Mouse (Mus musculus) limb, embryonic 10.5 days (tissue): ENCODE data around the gene Dtnbp1. TPM values are rescaled to one million over a fixed set of nuclear protein-coding genes. Genes with fewer than 3 reads are reported as not detected.
A peak's percentile ranks its signal among the peaks of the same experiment; 100 is the strongest.

Source experiments
- DNase-seq: peaks from one replicate; pipeline ENCODE4 v3.0.0-alpha.2; 2017; ENCODE audit warnings: low spot score
- H3K27ac ChIP-seq: fragments of 300-500 bp; sonication (generic); 2 replicates; pipeline ENCODE4 v1.5.1; 2016; ENCODE audit warnings: mild to moderate bottlenecking
- H3K27me3 ChIP-seq: fragments of 300-500 bp; sonication (generic); 2 replicates; pipeline ENCODE4 v1.6.1; 2016; ENCODE audit warnings: low read depth, mild to moderate bottlenecking; ENCODE audit not compliant: poor library complexity, severe bottlenecking
- H3K36me3 ChIP-seq: fragments of 300-500 bp; sonication (generic); 2 replicates; pipeline ENCODE4 v1.6.1; 2016; ENCODE audit warnings: mild to moderate bottlenecking, moderate library complexity
- H3K4me1 ChIP-seq: fragments of 300-500 bp; sonication (generic); 2 replicates; pipeline ENCODE4 v1.6.1; 2016
- H3K4me3 ChIP-seq: fragments of 300-500 bp; sonication (generic); 2 replicates; pipeline ENCODE4 v1.5.1; 2016; ENCODE audit warnings: mild to moderate bottlenecking, moderate library complexity
- H3K9me3 ChIP-seq: fragments of 300-500 bp; sonication (generic); replicated peaks from 2 replicates; pipeline ENCODE4 v1.6.1; 2016; ENCODE audit warnings: mild to moderate bottlenecking
- WGBS: fragments of 180-500 bp; shearing (Covaris S2); methylation state at CpG from one replicate; pipeline ENCODE4 v1.1.7; 2016; 5-methylcytosine and 5-hydroxymethylcytosine counted together
- polyA plus RNA-seq: library from polyadenylated mRNA; unstranded; fragments of >200 nt; fragmentation: Nextera tagmentation; extraction: Ambion mirVana; gene quantifications from 2 replicates; pipeline ENCODE4 v1.2.1, GENCODE M21; 2016

The Dtnbp1 gene
- polyA plus RNA-seq, 1 experiment from 2014 or later, result 100 TPM

GRCm38 (mm10) chr13:44955781-44956180, 46.2 kb downstream of the Dtnbp1 start:
- H3K4me1 ChIP-seq, result peaks cover 39% of the 10 kb centered on the region
- DNase-seq, result no peak
- no peaks in the 10 kb centered on the region for H3K27me3 ChIP-seq
- no peaks in the 10 kb centered on the region for H3K9me3 ChIP-seq
- WGBS, result 86% methylated on average over 6 of the region's 6 CpGs
- H3K27ac ChIP-seq, result no peak overlapping the region
- H3K36me3 ChIP-seq, result peaks cover 29% of the 10 kb centered on the region
- H3K4me3 ChIP-seq, result no peak overlapping the region

DNA sequence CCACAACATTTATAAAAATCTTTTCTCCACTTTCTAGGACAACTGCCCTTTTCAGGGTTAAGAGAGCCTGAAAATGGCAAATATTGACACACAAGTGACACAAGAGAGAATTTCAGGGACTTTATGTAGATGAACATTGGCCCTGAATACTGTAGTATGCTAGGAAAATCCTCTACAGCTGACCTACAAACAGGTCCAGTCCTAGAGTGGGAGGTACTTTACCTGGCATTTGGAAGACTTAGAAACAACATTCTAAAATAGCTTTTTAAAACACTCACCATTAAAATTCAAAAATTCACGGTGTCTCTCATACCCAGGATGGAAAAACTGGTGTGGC, 47.7 kb downstream of the Dtnbp1 start:
- no peak overlapping the region for H3K4me3 ChIP-seq
- peaks cover 20% of the 10 kb centered on the region for H3K36me3 ChIP-seq
- no peaks in the 10 kb centered on the region for H3K27me3 ChIP-seq
- no peak for DNase-seq
- no peaks in the 10 kb centered on the region for H3K9me3 ChIP-seq
- H3K4me1 ChIP-seq, result peaks cover 39% of the 10 kb centered on the region
- H3K27ac ChIP-seq, result no peak overlapping the region
- WGBS, result 94% methylated on average over 1 of the region's 1 CpGs

DNA sequence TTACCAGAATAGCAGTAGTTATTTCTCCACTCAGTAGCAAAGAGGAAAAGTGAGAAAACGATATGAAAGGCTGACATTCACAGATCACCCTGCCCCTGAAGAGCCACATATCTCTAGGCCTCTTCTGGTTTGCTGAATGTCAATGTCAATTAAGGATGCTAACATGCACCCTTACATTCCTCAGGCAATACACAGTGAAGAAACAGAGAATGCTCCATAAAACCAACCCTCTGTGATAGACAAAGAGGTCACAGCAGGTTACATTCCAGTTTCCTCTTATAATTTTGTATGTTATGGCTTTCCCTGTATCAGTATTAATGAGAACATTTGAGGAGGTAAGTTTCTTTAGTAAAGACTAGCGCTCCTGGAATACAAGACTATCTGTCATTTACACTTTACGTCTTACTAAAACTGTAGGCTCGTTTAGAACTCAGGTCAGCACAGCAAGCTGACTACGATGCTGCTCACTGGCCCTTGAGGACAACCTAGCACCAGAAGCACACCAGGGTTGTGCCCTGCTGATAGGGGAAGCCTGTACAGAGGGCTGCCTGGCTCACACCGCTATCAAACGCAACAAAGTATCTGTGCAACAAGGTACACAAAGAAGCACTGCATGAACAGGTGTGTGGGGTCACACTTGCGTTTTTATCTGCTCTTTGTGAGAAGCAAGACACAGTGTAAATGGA, 48.3 kb downstream of the Dtnbp1 start:
- Histone ChIP-seq H3K36me3 (peaks cover 20% of the 10 kb centered on the region), H3K27ac (no peak overlapping the region), H3K4me1 (peaks cover 39% of the 10 kb centered on the region), H3K4me3 (no peak overlapping the region), H3K9me3 (no peaks in the 10 kb centered on the region), H3K27me3 (no peaks in the 10 kb centered on the region)
- no peak for DNase-seq
- 88% methylated on average over 8 of the region's 8 CpGs for WGBS

GRCm38 (mm10) chr13:44952393-44953086, 49.4 kb downstream of the Dtnbp1 start:
- Histone ChIP-seq H3K27me3 (no peaks in the 10 kb centered on the region), H3K27ac (no peak overlapping the region), H3K9me3 (no peaks in the 10 kb centered on the region), H3K4me3 (no peak overlapping the region), H3K36me3 (peaks cover 20% of the 10 kb centered on the region), H3K4me1 (peaks cover 34% of the 10 kb centered on the region)
- 76% methylated on average over 10 of the region's 10 CpGs for WGBS
- DNase-seq, result no peak

GRCm38 (mm10) chr13:44948320-44949250, 53.4 kb downstream of the Dtnbp1 start:
- H3K27ac ChIP-seq, result no peak overlapping the region
- H3K4me3 ChIP-seq, result no peak overlapping the region
- no peaks in the 10 kb centered on the region for H3K9me3 ChIP-seq
- no peaks in the 10 kb centered on the region for H3K27me3 ChIP-seq
- peaks cover 36% of the 10 kb centered on the region for H3K4me1 ChIP-seq
- peaks cover 14% of the 10 kb centered on the region for H3K36me3 ChIP-seq
- no peak for DNase-seq
- WGBS, result 90% methylated on average over 16 of the region's 16 CpGs

DNA sequence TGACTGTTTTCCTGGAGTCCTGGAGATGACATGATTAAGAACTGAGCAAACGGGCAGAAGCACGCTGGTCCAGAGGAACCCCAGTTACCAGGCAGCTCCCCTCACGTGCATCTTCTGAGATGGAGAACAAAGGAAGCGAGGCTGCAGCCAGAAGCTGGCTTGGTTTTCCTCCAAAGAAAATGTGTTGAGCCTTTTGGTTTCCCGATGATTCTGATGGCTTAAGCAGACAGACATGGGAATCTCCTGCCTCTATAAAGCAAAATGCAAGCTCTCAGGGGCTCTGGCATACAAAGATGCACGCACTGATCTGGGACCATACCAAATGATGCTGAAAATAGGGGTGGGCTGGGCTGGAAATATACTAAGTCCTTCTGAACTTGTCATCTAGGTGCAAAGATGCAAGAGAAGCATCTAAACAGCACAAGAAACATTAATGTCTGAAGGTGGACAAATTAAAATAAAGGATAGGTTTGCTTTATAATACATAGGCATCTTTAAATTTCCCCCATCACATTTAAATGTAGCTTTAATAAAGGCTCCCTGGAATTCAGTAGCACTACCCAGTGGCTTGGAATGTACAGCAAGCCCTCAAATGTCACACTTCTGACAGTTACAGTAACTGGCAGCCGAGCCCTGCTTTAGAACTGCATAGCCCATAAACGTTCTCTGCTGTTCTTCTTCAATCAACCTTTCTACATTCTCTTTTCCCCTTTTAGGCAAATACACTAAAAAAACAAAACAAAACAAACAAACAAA, 54.9 kb downstream of the Dtnbp1 start:
- no peak for DNase-seq
- 66% methylated on average over 8 of the region's 8 CpGs for WGBS
- H3K27me3 ChIP-seq, result no peaks in the 10 kb centered on the region
- H3K9me3 ChIP-seq, result no peaks in the 10 kb centered on the region
- peaks cover 26% of the 10 kb centered on the region for H3K4me1 ChIP-seq
- peak overlapping the region; percentile 71; the same call in 1 of the 2 replicates for H3K27ac ChIP-seq
- H3K4me3 ChIP-seq, result 0 out of 2 replicates have a peak overlapping the region, but pooled peaks have one; percentile 13
- H3K36me3 ChIP-seq, result peaks cover 18% of the 10 kb centered on the region

GRCm38 (mm10) chr13:44943618-44944017, 58.3 kb downstream of the Dtnbp1 start:
- Histone ChIP-seq H3K4me1 (peaks cover 23% of the 10 kb centered on the region), H3K27me3 (no peaks in the 10 kb centered on the region), H3K27ac (no peak overlapping the region), H3K9me3 (no peaks in the 10 kb centered on the region), H3K36me3 (peaks cover 14% of the 10 kb centered on the region), H3K4me3 (no peak overlapping the region)
- WGBS, result 83% methylated on average over 2 of the region's 2 CpGs
- no peak for DNase-seq

DNA sequence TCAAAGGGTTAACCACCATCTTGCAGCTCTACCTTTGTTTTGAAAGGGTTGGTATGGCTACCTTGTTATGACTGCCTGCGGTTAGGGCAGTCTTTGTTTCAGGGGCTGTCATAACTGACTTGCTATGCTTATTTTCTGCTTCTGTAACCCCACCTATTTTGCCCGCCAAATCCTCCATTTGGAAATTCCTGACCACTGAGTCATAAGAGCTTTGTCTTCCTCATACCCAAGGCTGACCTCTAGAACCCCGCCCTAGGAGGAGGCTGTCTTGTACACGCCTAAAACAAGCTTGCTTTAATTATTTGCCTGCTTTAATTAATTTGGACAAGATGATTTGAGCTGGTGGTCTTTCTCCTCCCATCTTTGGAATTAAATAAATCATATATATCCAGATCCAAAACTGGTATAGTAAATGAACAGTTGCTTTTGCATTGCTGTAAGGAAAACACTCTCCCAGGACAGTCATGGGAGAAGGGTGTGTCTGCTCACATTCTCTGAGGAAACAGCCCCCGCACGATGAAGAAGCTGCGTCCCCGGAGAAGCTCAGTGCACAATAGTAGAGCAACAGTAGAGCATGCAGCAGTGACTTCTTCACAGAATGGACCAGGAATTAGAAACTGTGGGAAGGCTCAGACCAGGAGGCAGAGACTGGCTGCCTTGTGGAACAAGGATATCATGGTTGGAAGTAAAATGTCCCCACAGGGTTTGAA, 62.5 kb downstream of the Dtnbp1 start:
- no peak for DNase-seq
- Histone ChIP-seq H3K4me3 (no peak overlapping the region), H3K27me3 (no peaks in the 10 kb centered on the region), H3K36me3 (peaks cover 19% of the 10 kb centered on the region), H3K4me1 (peaks cover 2% of the 10 kb centered on the region; the same call in 1 of the 2 replicates), H3K9me3 (no peaks in the 10 kb centered on the region), H3K27ac (no peak overlapping the region)
- WGBS, result 85% methylated on average over 8 of the region's 8 CpGs

GRCm38 (mm10) chr13:44937681-44938080, 64.3 kb downstream of the Dtnbp1 start:
- WGBS, result 90% methylated on average over 3 of the region's 3 CpGs
- Histone ChIP-seq H3K36me3 (0 out of 2 replicates have a peak, but pooled peaks cover 6% of the 10 kb centered on the region), H3K27me3 (no peaks in the 10 kb centered on the region), H3K27ac (no peak overlapping the region), H3K4me3 (no peak overlapping the region), H3K4me1 (peaks cover 10% of the 10 kb centered on the region), H3K9me3 (no peaks in the 10 kb centered on the region)
- DNase-seq, result no peak

GRCm38 (mm10) chr13:44933575-44933974, 68.4 kb downstream of the Dtnbp1 start:
- Histone ChIP-seq H3K27ac (no peak overlapping the region), H3K27me3 (no peaks in the 10 kb centered on the region), H3K9me3 (no peaks in the 10 kb centered on the region), H3K4me3 (no peak overlapping the region), H3K4me1 (peaks cover 12% of the 10 kb centered on the region), H3K36me3 (peaks cover 27% of the 10 kb centered on the region)
- no peak for DNase-seq
- 73% methylated on average over 7 of the region's 7 CpGs for WGBS

GRCm38 (mm10) chr13:44932307-44933264, 69.4 kb downstream of the Dtnbp1 start:
- DNase-seq, result no peak
- Histone ChIP-seq H3K9me3 (no peaks in the 10 kb centered on the region), H3K27me3 (no peaks in the 10 kb centered on the region), H3K27ac (no peak overlapping the region), H3K4me1 (peaks cover 12% of the 10 kb centered on the region), H3K36me3 (peaks cover 34% of the 10 kb centered on the region), H3K4me3 (no peak overlapping the region)
- 77% methylated on average over 18 of the region's 18 CpGs for WGBS
